Mouse (Mus musculus) embryonic facial prominence, embryonic 10.5 days (tissue): ENCODE results near the gene Sod1. TPM values are rescaled to one million over a fixed set of nuclear protein-coding genes. Genes with fewer than 3 reads are reported as not detected.

Source experiments
- DNase-seq: peaks from one replicate; pipeline ENCODE4 v3.0.0-alpha.2; 2017; ENCODE audit warnings: low spot score
- H3K27ac ChIP-seq: fragments of 300-500 bp; sonication (generic); replicated peaks from 2 replicates; pipeline ENCODE4 v1.5.1; 2016; ENCODE audit warnings: mild to moderate bottlenecking
- H3K27me3 ChIP-seq: fragments of 300-500 bp; sonication (generic); replicated peaks from 2 replicates; pipeline ENCODE4 v1.6.1; 2016; ENCODE audit warnings: low read depth, mild to moderate bottlenecking; ENCODE audit not compliant: poor library complexity, severe bottlenecking
- H3K36me3 ChIP-seq: fragments of 300-500 bp; sonication (generic); replicated peaks from 2 replicates; pipeline ENCODE4 v1.6.1; 2016; ENCODE audit warnings: mild to moderate bottlenecking, moderate library complexity
- H3K4me1 ChIP-seq: fragments of 300-500 bp; sonication (generic); 2 replicates; pipeline ENCODE4 v1.6.1; 2016
- H3K4me3 ChIP-seq: fragments of 300-500 bp; sonication (generic); 2 replicates; pipeline ENCODE4 v1.5.1; 2016; ENCODE audit warnings: mild to moderate bottlenecking, moderate library complexity
- H3K9me3 ChIP-seq: fragments of 300-500 bp; sonication (generic); 2 replicates; pipeline ENCODE4 v1.6.1; 2016; ENCODE audit warnings: mild to moderate bottlenecking
- WGBS: fragments of 180-500 bp; shearing (Covaris S2); methylation state at CpG from one replicate; pipeline ENCODE4 v1.1.7; 2016; 5-methylcytosine and 5-hydroxymethylcytosine counted together
- polyA plus RNA-seq: library from polyadenylated mRNA; unstranded; fragments of >200 nt; fragmentation: Nextera tagmentation; extraction: Ambion mirVana; gene quantifications from 2 replicates; pipeline ENCODE4 v1.2.1, GENCODE M21; 2016

The Sod1 gene
- polyA plus RNA-seq, 1 experiment from 2014 or later = 1,353 TPM

DNA sequence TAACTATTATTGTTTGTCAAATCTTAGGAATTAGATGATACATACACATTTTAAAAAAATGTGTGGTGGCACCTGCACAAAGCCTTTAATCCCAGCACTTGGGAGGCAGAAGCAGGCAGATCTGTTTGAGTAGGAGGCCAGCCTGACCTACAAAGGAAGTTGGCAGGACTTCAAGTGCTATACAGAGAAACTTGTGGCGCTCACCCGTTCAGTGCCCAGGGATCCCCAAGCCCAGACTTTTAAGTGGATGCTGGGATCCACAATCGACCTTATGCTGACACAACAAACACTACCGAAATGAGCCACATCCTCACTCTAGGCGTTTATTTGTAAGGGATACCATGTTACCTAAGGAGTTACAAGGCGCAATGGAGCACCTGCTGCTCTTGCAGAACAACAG lies 55.0 kb downstream of the Sod1 start:
- Histone ChIP-seq H3K4me1 (peaks cover 8% of the 10 kb centered on the region), H3K27ac (no peak overlapping the region), H3K36me3 (peaks cover 19% of the 10 kb centered on the region), H3K4me3 (no peak overlapping the region), H3K27me3 (no peaks in the 10 kb centered on the region), H3K9me3 (no peaks in the 10 kb centered on the region)
- 92% methylated on average over 6 of the region's 6 CpGs for WGBS
- DNase-seq = no peak

Other genes starting within 250 kb of the Sod1 start
- gene Tiam1, start 77.0 kb upstream of the Sod1 start, polyA plus RNA-seq = 25.3 and 25.9 TPM in 2 replicates
- 34.6 and 36.1 TPM in 2 replicates for gene Scaf4, start 63.7 kb downstream of the Sod1 start, polyA plus RNA-seq
- 16.5 and 17.2 TPM in 2 replicates for gene Hunk, start 165.3 kb downstream of the Sod1 start, polyA plus RNA-seq